Mouse (Mus musculus) lung, adult 2 months (tissue): ENCODE results near the gene Rbm33.

Source experiments
- CTCF ChIP-seq: fragments of 200-500 bp; IDR thresholded peaks from 2 replicates; pipeline ENCODE4 v1.5.1; 2011; ENCODE audit warnings: mild to moderate bottlenecking, low read length, control low read depth; ENCODE audit not compliant: insufficient read depth
- POLR2A ChIP-seq: fragments of 200-500 bp; IDR thresholded peaks from 2 replicates; pipeline ENCODE4 v1.6.1; 2011; ENCODE audit warnings: low read depth, mild to moderate bottlenecking, control low read depth, low read length, borderline replicate concordance; ENCODE audit errors: extremely low read depth

DNA sequence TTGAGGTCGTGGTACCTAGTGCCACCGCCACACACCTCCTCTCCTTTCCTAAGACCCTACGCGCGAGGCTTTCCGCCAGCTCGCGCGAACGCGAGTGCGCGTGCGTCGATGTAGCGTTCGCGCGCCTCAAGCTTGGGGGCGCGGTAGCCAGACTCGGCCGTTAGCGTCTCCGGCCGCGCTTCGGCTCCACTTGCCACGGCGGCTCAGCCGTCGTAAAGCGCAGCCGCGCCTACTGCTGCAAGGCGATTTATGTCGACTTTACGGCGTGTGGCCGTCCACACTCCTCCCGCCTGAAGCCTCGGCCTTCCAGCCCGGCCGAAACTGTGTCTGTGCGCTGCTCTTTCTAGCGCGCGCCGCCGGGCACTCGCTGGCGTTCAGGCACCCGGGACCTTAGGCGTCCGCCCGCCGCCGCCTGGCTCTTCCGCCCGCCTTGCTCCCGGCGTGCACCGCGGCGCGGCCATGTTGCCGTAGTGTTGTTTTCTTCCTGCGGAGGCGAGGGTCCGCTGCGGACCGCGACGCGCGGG, at the start of gene Rbm33:
- TF ChIP-seq POLR2A (peak; percentile 93), CTCF (no peak)
